Mouse (Mus musculus) liver, adult 2 months (tissue): ENCODE results near the gene Rassf8. TPM values are rescaled to one million over a fixed set of nuclear protein-coding genes. Genes with fewer than 3 reads are reported as not detected.

ENCODE experiments used
- DNase-seq: peaks from one replicate; pipeline ENCODE4 v3.0.0-alpha.2; 2011; ENCODE audit warnings: low read depth, low spot score; ENCODE audit errors: extremely low read depth
- H3K27ac ChIP-seq: fragments of 200-500 bp; replicated peaks from 2 replicates; pipeline ENCODE4 v1.5.1; 2012; ENCODE audit warnings: low read depth, mild to moderate bottlenecking, control low read depth, inconsistent platforms, low read length; ENCODE audit not compliant: insufficient read depth
- H3K27me3 ChIP-seq: fragments of 200-500 bp; 2 replicates; pipeline ENCODE4 v1.6.1; 2012; ENCODE audit warnings: mild to moderate bottlenecking, moderate library complexity, low read length, inconsistent platforms; ENCODE audit not compliant: control insufficient read depth, insufficient read depth
- H3K36me3 ChIP-seq: fragments of 200-500 bp; 2 replicates; pipeline ENCODE4 v1.6.1; 2012; ENCODE audit warnings: low read length, inconsistent platforms; ENCODE audit not compliant: control insufficient read depth, insufficient read depth
- H3K4me1 ChIP-seq: fragments of 200-500 bp; 2 replicates; pipeline ENCODE4 v1.6.1; 2011; ENCODE audit warnings: low read length; ENCODE audit not compliant: control insufficient read depth, insufficient read depth
- H3K4me3 ChIP-seq: fragments of 200-500 bp; 2 replicates; pipeline ENCODE4 v1.5.1; 2011; ENCODE audit warnings: low read depth, mild to moderate bottlenecking, control low read depth, low read length, moderate library complexity; ENCODE audit not compliant: insufficient read depth
- H3K79me2 ChIP-seq: fragments of 200-500 bp; 2 replicates; pipeline ENCODE4 v1.6.1; 2012; ENCODE audit warnings: inconsistent platforms, mild to moderate bottlenecking, low read length, moderate library complexity; ENCODE audit not compliant: control insufficient read depth, insufficient read depth
- H3K9ac ChIP-seq: fragments of 200-500 bp; 2 replicates; pipeline ENCODE4 v1.6.1; 2012; ENCODE audit warnings: low read depth, mild to moderate bottlenecking, control low read depth, inconsistent platforms, low read length
- CTCF ChIP-seq: fragments of 200-500 bp; IDR thresholded peaks from 2 replicates; pipeline ENCODE4 v1.5.1; 2011; ENCODE audit warnings: low read depth, low read length, control low read depth
- POLR2A ChIP-seq: fragments of 200-500 bp; IDR thresholded peaks from 2 replicates; pipeline ENCODE4 v1.6.1; 2011; ENCODE audit warnings: low read length, control low read depth; ENCODE audit not compliant: insufficient read depth; ENCODE audit errors: extremely low read depth
- WGBS: fragments of 180-500 bp; shearing (Covaris S2); methylation state at CpG from one replicate; pipeline ENCODE4 v1.1.7; 2018; 5-methylcytosine and 5-hydroxymethylcytosine counted together
- polyA plus RNA-seq: library from polyadenylated mRNA; depleted of rRNA; stranded (reverse); fragments of >200 nt; gene quantifications from 2 replicates; pipeline ENCODE4 v1.2.3, GENCODE M21; 2012
- total RNA-seq: library from RNA; depleted of rRNA; stranded (reverse); fragments of >200 nt; gene quantifications from 2 replicates; pipeline ENCODE4 v1.2.3, GENCODE M21; 2014

The Rassf8 gene
- total and polyA plus RNA-seq, 2 experiments = 19.5 to 30.0 TPM

GRCm38 (mm10) chr6:145797692-145798091 lies 51.1 kb downstream of the Rassf8 start:
- TF ChIP-seq POLR2A (no peak), CTCF (no peak)
- no peaks in the 10 kb centered on the region for H3K27me3 ChIP-seq
- no peak for DNase-seq
- WGBS = 80% methylated on average over 3 of the region's 3 CpGs
- H3K4me1 ChIP-seq = peaks cover 21% of the 10 kb centered on the region
- H3K27ac ChIP-seq = no peak overlapping the region
- no peaks in the 10 kb centered on the region for H3K36me3 ChIP-seq
- peaks cover 38% of the 10 kb centered on the region for H3K79me2 ChIP-seq
- H3K4me3 ChIP-seq = no peak overlapping the region
- no peak overlapping the region for H3K9ac ChIP-seq

- peak overlapping the region; percentile 73 for H3K27ac ChIP-seq
- H3K36me3 ChIP-seq = no peaks in the 10 kb centered on the region
- peaks cover 41% of the 10 kb centered on the region for H3K79me2 ChIP-seq
- peaks cover 18% of the 10 kb centered on the region for H3K4me1 ChIP-seq
- no peak overlapping the region for H3K9ac ChIP-seq
- no peak for DNase-seq
- TF ChIP-seq POLR2A (no peak), CTCF (no peak)
- H3K27me3 ChIP-seq = no peaks in the 10 kb centered on the region
- H3K4me3 ChIP-seq = no peak overlapping the region
- 40% methylated on average over 3 of the region's 3 CpGs for WGBS
Measured at GRCm38 (mm10) chr6:145801796-145802488, 55.4 kb downstream of the Rassf8 start.

GRCm38 (mm10) chr6:145802881-145803280 lies 56.3 kb downstream of the Rassf8 start:
- WGBS = 25% methylated on average over 8 of the region's 8 CpGs
- Histone ChIP-seq H3K79me2 (peaks cover 35% of the 10 kb centered on the region), H3K27ac (peak overlapping the region; percentile 41), H3K4me3 (no peak overlapping the region), H3K36me3 (no peaks in the 10 kb centered on the region), H3K4me1 (peaks cover 18% of the 10 kb centered on the region), H3K27me3 (no peaks in the 10 kb centered on the region), H3K9ac (peak overlapping the region; percentile 3; the same call in 1 of the 2 replicates)
- TF ChIP-seq POLR2A (no peak), CTCF (no peak)
- peak; percentile 64 for DNase-seq

- Histone ChIP-seq H3K4me3 (no peak overlapping the region), H3K4me1 (peaks cover 24% of the 10 kb centered on the region), H3K27ac (no peak overlapping the region), H3K9ac (no peak overlapping the region), H3K79me2 (peaks cover 30% of the 10 kb centered on the region), H3K27me3 (no peaks in the 10 kb centered on the region), H3K36me3 (no peaks in the 10 kb centered on the region)
- 89% methylated on average over 3 of the region's 3 CpGs for WGBS
- no peak for DNase-seq
- TF ChIP-seq CTCF (no peak), POLR2A (no peak)
Measured at GRCm38 (mm10) chr6:145804276-145804675, 57.7 kb downstream of the Rassf8 start.

- Histone ChIP-seq H3K36me3 (no peaks in the 10 kb centered on the region), H3K4me1 (peaks cover 32% of the 10 kb centered on the region), H3K4me3 (no peak overlapping the region), H3K27ac (no peak overlapping the region), H3K79me2 (peaks cover 21% of the 10 kb centered on the region), H3K27me3 (no peaks in the 10 kb centered on the region), H3K9ac (no peak overlapping the region)
- no peak for TF ChIP-seq CTCF
- TF ChIP-seq POLR2A = no peak
- no peak for DNase-seq
- 31% methylated on average over 2 of the region's 2 CpGs for WGBS
Measured at GRCm38 (mm10) chr6:145806784-145807183, 60.2 kb downstream of the Rassf8 start.

GRCm38 (mm10) chr6:145807929-145808328 lies 61.4 kb downstream of the Rassf8 start:
- no peak overlapping the region for H3K4me3 ChIP-seq
- DNase-seq = peak; percentile 48
- no peaks in the 10 kb centered on the region for H3K36me3 ChIP-seq
- H3K79me2 ChIP-seq = peaks cover 19% of the 10 kb centered on the region
- WGBS = 52% methylated on average over 9 of the region's 9 CpGs
- H3K4me1 ChIP-seq = peaks cover 32% of the 10 kb centered on the region
- no peaks in the 10 kb centered on the region for H3K27me3 ChIP-seq
- TF ChIP-seq CTCF = no peak
- TF ChIP-seq POLR2A = no peak
- no peak overlapping the region for H3K27ac ChIP-seq
- no peak overlapping the region for H3K9ac ChIP-seq
